Mouse (Mus musculus): ENCODE results near the gene Gm11027. TPM values are rescaled to one million over a fixed set of nuclear protein-coding genes. Genes with fewer than 3 reads are reported as not detected.

Gene Gm11027
- polyA plus RNA-seq, 1 experiment: not detected

DNA sequence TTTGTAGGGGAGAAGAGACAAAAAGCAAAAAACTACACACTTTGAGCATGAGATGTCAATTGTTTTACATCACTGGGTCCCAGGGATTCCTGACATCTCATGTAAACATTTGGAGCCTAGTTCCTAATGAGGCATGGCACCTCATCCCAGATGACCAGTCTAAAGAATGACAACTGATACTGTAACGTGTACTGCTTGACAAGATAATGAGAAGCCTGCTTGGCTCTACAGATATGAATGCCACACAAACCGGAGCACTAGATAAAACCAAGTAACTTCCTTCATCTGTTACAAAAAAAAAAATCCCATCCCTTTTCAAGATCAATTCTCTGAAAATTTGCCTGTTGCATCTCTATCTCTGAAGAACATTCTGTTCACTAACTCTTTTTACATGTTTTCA, 1.8 kb downstream of the Gm11027 start:
- Histone ChIP-seq H3K4me1 (ENCODE audit: control insufficient read depth, insufficient read depth, low read length) (peaks cover 3% of the 10 kb centered on the region; the same call in 1 of the 2 replicates), H3K4me3 (ENCODE audit: insufficient read depth, low read depth, low read length) (no peak overlapping the region), H3K27me3 (replicated peaks; ENCODE audit: control insufficient read depth, insufficient read depth, low read length) (no peaks in the 10 kb centered on the region), H3K27ac (ENCODE audit: insufficient read depth, low read depth, low read length) (no peak overlapping the region), H3K36me3 (ENCODE audit: control insufficient read depth, insufficient read depth, low read length) (no peaks in the 10 kb centered on the region)
- DNase-seq: no peak
- 69% methylated on average over 2 of the region's 2 CpGs for WGBS
- TF ChIP-seq CTCF (conservative IDR thresholded peaks at IDR 0.05; ENCODE audit: insufficient read depth, insufficient read length, low read depth, low read length): no peak

DNA sequence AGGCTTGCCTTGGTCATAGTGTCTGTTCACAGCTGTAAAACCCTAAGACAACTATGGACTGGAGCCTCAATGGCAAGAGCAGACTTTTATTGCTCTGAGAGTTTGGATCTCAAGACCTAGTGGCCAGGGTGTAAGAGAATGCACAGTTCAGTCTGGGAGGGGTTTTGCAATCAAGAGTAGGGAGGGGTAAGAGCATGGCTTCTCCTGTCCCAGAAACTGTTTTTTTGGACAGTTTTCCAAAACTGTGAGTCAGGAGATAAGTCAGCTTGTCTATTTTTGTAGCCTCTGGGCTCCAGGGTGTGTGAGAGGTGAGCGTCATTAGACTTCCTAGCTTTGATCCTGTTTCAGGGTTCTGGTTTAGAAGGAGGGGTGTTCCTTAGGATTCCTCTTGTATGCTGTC, 3.4 kb downstream of the Gm11027 start:
- H3K27me3 ChIP-seq (replicated peaks; ENCODE audit: control insufficient read depth, insufficient read depth, low read length): no peaks in the 10 kb centered on the region
- no peak for TF ChIP-seq CTCF (conservative IDR thresholded peaks at IDR 0.05; ENCODE audit: insufficient read depth, insufficient read length, low read depth, low read length)
- TF ChIP-seq POLR2A (IDR thresholded peaks at IDR 0.05; ENCODE audit: low read depth, low read length): no peak
- 97% methylated on average over 1 of the region's 1 CpGs for WGBS
- no peak overlapping the region for H3K27ac ChIP-seq (ENCODE audit: insufficient read depth, low read depth, low read length)
- DNase-seq: no peak
- peaks cover 3% of the 10 kb centered on the region; the same call in 1 of the 2 replicates for H3K4me1 ChIP-seq (ENCODE audit: control insufficient read depth, insufficient read depth, low read length)
- H3K4me3 ChIP-seq (ENCODE audit: insufficient read depth, low read depth, low read length): no peak overlapping the region
- no peaks in the 10 kb centered on the region for H3K36me3 ChIP-seq (ENCODE audit: control insufficient read depth, insufficient read depth, low read length)

DNA sequence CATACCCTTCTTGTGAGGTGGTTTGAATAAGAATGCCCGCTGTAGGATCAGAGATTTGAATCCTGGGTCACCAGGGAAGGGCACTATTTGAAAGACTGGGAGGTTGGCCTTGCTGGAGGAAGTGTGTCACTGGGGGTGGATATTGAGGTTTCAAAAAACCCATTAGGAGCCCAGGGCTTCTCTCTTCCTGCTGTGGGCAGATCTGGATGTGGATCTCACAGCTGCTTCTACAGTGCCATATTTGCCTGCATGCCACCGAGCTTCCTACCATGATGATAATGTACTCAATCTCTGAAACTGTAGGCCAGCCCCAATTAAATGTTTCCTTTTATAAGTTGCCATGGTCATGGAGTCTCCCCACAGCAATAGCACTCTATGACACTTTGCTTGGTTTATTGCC, 4.0 kb downstream of the Gm11027 start:
- H3K27me3 ChIP-seq (replicated peaks; ENCODE audit: control insufficient read depth, insufficient read depth, low read length): no peaks in the 10 kb centered on the region
- H3K4me3 ChIP-seq (ENCODE audit: insufficient read depth, low read depth, low read length): no peak overlapping the region
- TF ChIP-seq POLR2A (IDR thresholded peaks at IDR 0.05; ENCODE audit: low read depth, low read length): no peak
- no peak for TF ChIP-seq CTCF (conservative IDR thresholded peaks at IDR 0.05; ENCODE audit: insufficient read depth, insufficient read length, low read depth, low read length)
- no peaks in the 10 kb centered on the region for H3K36me3 ChIP-seq (ENCODE audit: control insufficient read depth, insufficient read depth, low read length)
- no peak for DNase-seq
- H3K4me1 ChIP-seq (ENCODE audit: control insufficient read depth, insufficient read depth, low read length): peaks cover 3% of the 10 kb centered on the region; the same call in 1 of the 2 replicates
- H3K27ac ChIP-seq (ENCODE audit: insufficient read depth, low read depth, low read length): no peak overlapping the region
- WGBS: 95% methylated on average over 2 of the region's 2 CpGs

DNA sequence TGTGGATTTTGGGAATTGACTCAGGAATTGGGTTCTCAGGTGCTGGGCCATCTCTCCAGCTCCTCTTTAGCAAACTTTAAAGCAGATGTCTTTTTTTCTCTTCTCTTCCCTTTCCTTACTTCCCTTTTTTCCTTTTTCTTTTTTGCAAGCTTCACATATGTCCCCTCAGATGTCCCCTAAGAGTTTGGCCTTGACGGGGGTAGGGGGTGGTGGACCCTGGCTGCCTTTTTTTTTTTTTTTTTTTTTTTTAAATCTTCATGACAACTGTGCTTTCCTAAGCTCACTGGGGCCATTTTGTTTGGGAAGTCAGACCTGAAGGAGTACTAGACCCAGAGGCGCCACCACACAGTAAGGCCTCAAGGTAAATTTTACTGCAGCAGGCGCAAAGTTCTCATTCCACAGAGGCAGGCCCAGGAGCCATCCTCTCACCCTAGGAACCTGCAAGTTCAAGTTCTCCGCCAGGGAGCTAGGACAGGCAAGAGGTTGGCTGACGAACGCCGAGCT, 5.0 kb downstream of the Gm11027 start:
- DNase-seq: no peak
- TF ChIP-seq POLR2A (IDR thresholded peaks at IDR 0.05; ENCODE audit: low read depth, low read length) (no peak), CTCF (conservative IDR thresholded peaks at IDR 0.05; ENCODE audit: insufficient read depth, insufficient read length, low read depth, low read length) (0 out of 2 replicates have a peak, but pooled peaks have one; percentile 4)
- H3K36me3 ChIP-seq (ENCODE audit: control insufficient read depth, insufficient read depth, low read length): no peaks in the 10 kb centered on the region
- peak overlapping the region; percentile 95 for H3K27ac ChIP-seq (ENCODE audit: insufficient read depth, low read depth, low read length)
- WGBS: 4% methylated on average over 7 of the region's 7 CpGs
- H3K27me3 ChIP-seq (replicated peaks; ENCODE audit: control insufficient read depth, insufficient read depth, low read length): no peaks in the 10 kb centered on the region
- peak overlapping the region; percentile 85 for H3K4me3 ChIP-seq (ENCODE audit: insufficient read depth, low read depth, low read length)
- H3K4me1 ChIP-seq (ENCODE audit: control insufficient read depth, insufficient read depth, low read length): peaks cover 3% of the 10 kb centered on the region; the same call in 1 of the 2 replicates

DNA sequence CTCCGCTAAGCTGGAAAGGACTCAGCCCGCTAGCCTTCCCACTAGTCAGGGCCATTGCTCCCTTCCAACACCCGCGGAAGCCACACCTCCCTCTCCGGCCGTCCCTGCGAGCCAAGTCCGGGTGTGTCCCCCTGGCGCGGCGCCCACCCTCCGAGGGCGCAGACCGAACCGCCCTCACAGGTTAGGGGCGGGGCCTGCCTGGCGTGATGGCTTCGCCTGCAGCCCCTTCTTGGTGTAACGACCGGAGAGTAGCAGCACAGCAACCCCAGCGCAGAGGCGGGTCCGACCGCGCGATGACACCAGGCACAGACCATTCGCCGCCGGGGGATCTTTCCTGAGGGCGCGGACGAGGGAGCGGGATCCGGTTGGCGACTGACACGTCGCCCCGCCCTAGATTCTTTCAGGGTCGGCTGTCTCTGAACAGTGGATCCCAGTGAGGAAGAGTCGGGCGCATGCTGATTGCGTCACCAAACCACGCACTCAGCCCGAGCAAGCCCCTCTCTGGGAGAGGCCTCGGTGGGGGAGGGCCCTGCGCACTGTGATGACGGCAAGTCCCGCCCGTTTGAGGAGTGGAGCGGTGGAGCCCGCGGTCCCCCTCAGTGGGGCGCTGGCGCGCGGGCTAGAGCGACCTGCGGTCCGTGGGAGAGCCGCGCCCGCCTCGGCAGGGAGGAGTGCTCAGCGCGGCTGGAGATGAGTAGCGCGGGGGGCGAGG, 5.6 kb downstream of the Gm11027 start, which contains the start of gene Esyt2:
Gene Esyt2, plus strand, starts transcription at position 544 of the 712 bp plus-strand sequence.
- H3K36me3 ChIP-seq (ENCODE audit: control insufficient read depth, insufficient read depth, low read length): no peaks in the 10 kb centered on the region
- TF ChIP-seq POLR2A (IDR thresholded peaks at IDR 0.05; ENCODE audit: low read depth, low read length): peak; percentile 79
- peak; percentile 24; the same call in 1 of the 2 replicates for TF ChIP-seq CTCF (conservative IDR thresholded peaks at IDR 0.05; ENCODE audit: insufficient read depth, insufficient read length, low read depth, low read length)
- under 1% methylated on average over 68 of the region's 68 CpGs for WGBS
- H3K4me3 ChIP-seq (ENCODE audit: insufficient read depth, low read depth, low read length): peak within 1 kb of the TSS; percentile 85
- H3K27me3 ChIP-seq (replicated peaks; ENCODE audit: control insufficient read depth, insufficient read depth, low read length): no peaks in the 10 kb centered on the region
- H3K27ac ChIP-seq (ENCODE audit: insufficient read depth, low read depth, low read length): peak within 1 kb of the TSS; percentile 95
- peaks cover 3% of the 10 kb centered on the region; the same call in 1 of the 2 replicates for H3K4me1 ChIP-seq (ENCODE audit: control insufficient read depth, insufficient read depth, low read length)
- peak; percentile 100 for DNase-seq

DNA sequence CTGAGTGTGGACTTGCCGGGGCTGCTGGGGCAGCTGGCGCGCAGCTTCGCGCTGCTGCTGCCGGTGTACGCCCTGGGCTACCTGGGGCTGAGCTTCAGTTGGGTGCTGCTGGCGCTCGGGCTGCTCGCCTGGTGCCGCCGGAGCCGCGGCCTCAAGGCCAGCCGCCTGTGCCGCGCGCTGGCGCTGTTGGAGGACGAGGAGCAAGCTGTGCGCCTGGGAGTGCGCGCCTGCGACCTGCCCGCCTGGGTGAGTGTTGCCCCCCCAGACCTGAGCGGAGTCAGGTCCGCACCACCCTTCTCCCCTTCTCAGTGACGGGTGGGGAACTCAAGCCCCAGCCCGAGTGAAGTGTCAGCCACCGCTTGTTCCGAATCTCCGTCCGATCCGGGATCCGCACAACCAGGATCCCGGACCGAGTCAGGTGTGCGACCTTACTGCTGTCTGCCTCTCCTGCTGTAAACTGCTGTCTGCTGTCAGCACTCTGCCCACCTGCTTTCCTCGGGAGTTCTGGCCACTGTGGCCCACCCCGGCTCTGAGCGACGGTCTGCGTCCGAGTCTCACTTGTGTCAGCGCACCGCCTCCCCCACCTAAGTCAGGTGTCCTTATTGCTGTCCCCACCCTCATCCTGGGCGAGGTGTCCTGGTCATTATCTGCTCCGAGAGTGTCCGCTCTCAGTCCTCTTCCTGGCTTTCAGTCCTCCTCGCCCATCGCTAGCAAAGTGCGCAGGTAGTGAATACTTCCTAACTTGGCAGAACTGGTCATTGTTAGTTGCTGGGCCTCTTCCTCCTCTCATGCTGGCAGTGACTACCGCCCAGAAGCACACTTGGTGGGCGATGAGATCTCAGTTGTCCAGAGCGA, 6.5 kb downstream of the Gm11027 start:
- no peaks in the 10 kb centered on the region for H3K27me3 ChIP-seq (replicated peaks; ENCODE audit: control insufficient read depth, insufficient read depth, low read length)
- no peak for TF ChIP-seq CTCF (conservative IDR thresholded peaks at IDR 0.05; ENCODE audit: insufficient read depth, insufficient read length, low read depth, low read length)
- TF ChIP-seq POLR2A (IDR thresholded peaks at IDR 0.05; ENCODE audit: low read depth, low read length): no peak
- H3K36me3 ChIP-seq (ENCODE audit: control insufficient read depth, insufficient read depth, low read length): no peaks in the 10 kb centered on the region
- peak overlapping the region; percentile 85 for H3K4me3 ChIP-seq (ENCODE audit: insufficient read depth, low read depth, low read length)
- H3K27ac ChIP-seq (ENCODE audit: insufficient read depth, low read depth, low read length): peak overlapping the region; percentile 25
- WGBS: under 1% methylated on average over 55 of the region's 55 CpGs
- DNase-seq: peak; percentile 30
- H3K4me1 ChIP-seq (ENCODE audit: control insufficient read depth, insufficient read depth, low read length): peaks cover 3% of the 10 kb centered on the region; the same call in 1 of the 2 replicates

Measured in kidney, adult 2 months (tissue).